18 mouse cellular contexts compared by ENCODE assay signal in the genomic region with DNA sequence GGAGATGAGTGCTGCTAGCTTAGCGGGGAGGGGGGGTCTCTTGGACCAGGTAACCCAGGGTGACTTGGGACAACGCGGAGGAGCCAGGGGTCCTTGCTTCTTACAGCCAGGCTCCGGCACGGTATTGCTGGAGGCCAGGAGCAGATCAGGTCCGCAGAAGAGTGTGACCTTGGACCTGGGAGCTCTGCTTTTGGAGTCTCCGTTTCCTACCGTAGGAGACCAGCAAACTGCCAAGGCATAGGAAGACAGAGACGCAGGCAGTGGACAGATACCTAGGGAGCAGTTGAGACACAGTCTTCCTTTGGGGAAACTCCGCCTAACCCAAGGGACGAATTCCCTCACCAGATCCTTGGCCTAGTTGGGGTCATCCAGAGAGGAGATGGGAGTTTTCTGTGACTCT. TPM values are rescaled to one million over a fixed set of nuclear protein-coding genes. Genes with fewer than 3 reads are reported as not detected.
"Had no signal": no experiment of that assay in that cellular context is flagged by ENCODE, and none has a peak within 500 bp of the region (broad histone marks: within the 10 kb centered on the region; RNA-seq: fewer than 3 reads in every experiment).

No protein-coding gene starts in this region.

- H3K4me3 ChIP-seq: limb, embryonic 12.5 days; liver, embryonic 13.5 days; lung, embryonic 15.5 days; midbrain, embryonic 12.5 days; neural tube, embryonic 13.5 days had no signal

- H3K9me3 ChIP-seq: neural tube, embryonic 13.5 days had no signal

- H3K27ac ChIP-seq: limb, embryonic 12.5 days; liver, embryonic 13.5 days; lung, embryonic 15.5 days; macrophage; midbrain, embryonic 12.5 days; neural tube, embryonic 13.5 days had no signal

- DNase-seq: kidney, postnatal 10 days; kidney, postnatal 4 days; liver; liver, embryonic 13.5 days; liver, postnatal 0 days; lung, postnatal 14 days; right cerebral cortex, postnatal 25 days; thymus, adult 18-20 months; thymus, postnatal 25 days had no signal

- H3K4me2 ChIP-seq: limb, embryonic 12.5 days; liver, embryonic 13.5 days; lung, embryonic 15.5 days; midbrain, embryonic 12.5 days; neural tube, embryonic 13.5 days had no signal

- H3K9ac ChIP-seq: limb, embryonic 12.5 days; liver, embryonic 13.5 days; liver, postnatal 0 days; lung, embryonic 15.5 days; midbrain, embryonic 12.5 days; neural tube, embryonic 13.5 days had no signal

- H3K36me3 ChIP-seq: lung, embryonic 15.5 days; midbrain, embryonic 12.5 days had no signal

- ATAC-seq: liver, postnatal 0 days; midbrain, embryonic 16.5 days had no signal

RNA-seq across cellular contexts. Expression of a gene that starts 2.0 kb away (rescaled TPM):
- polyA plus RNA-seq: liver, embryonic 13.5 days; liver, postnatal 0 days; macrophage; stomach, embryonic 14.5 days had no signal

RNA-seq across cellular contexts. Expression of a gene that starts 13.7 kb away (rescaled TPM):
- polyA plus RNA-seq: kidney, embryonic 14.5 days; limb, embryonic 12.5 days; liver, embryonic 13.5 days; liver, postnatal 0 days; lung, embryonic 15.5 days; macrophage; midbrain, embryonic 12.5 days; midbrain, embryonic 16.5 days; neural tube, embryonic 13.5 days; stomach, embryonic 14.5 days; urinary bladder, adult 2 months had no signal

RNA-seq across cellular contexts. Expression of a gene that starts 15.1 kb away (rescaled TPM):
- polyA plus RNA-seq: kidney, embryonic 14.5 days; limb, embryonic 12.5 days; liver, embryonic 13.5 days; liver, postnatal 0 days; lung, embryonic 15.5 days; macrophage; neural tube, embryonic 13.5 days; stomach, embryonic 14.5 days; urinary bladder, adult 2 months had no signal
